ENCODE assay signal across 9 mouse cellular contexts in genomic region chr10:61336137-61336536, GRCm38 (mm10). TPM values are rescaled to one million over a fixed set of nuclear protein-coding genes. Genes with fewer than 3 reads are reported as not detected.
DNase-seq lines count a peak whose midpoint lies in the region; ATAC-seq and TF ChIP-seq lines count a peak whose summit lies in the region.
"Had no signal": no experiment of that assay in that cellular context is flagged by ENCODE, and none has a peak within 500 bp of the region (broad histone marks: within the 10 kb centered on the region; RNA-seq: fewer than 3 reads in every experiment).

No protein-coding gene starts in this region.

- peak; percentile 61 for TF ChIP-seq CTCF in E14TG2a.4 (conservative IDR thresholded peaks at IDR 0.05; ENCODE audit: low read length)

- WGBS in embryonic facial prominence, embryonic 11.5 days: 21% methylated on average over 6 of the region's 6 CpGs

- no peaks in the 10 kb centered on the region for H3K27me3 ChIP-seq in E14TG2a.4 (ENCODE audit: insufficient read depth, low read length)
- no peaks in the 10 kb centered on the region for H3K27me3 ChIP-seq in embryonic facial prominence, embryonic 11.5 days (ENCODE audit: control insufficient read depth, insufficient read depth, low read length)
- H3K27me3 ChIP-seq: heart, embryonic 13.5 days had no signal

- peaks cover 62% of the 10 kb centered on the region for H3K4me1 ChIP-seq in E14TG2a.4 (replicated peaks; ENCODE audit: low read depth, low read length)
- no peaks in the 10 kb centered on the region for H3K4me1 ChIP-seq in embryonic facial prominence, embryonic 11.5 days (ENCODE audit: control insufficient read depth, insufficient read depth, low read length)
- H3K4me1 ChIP-seq: heart, embryonic 13.5 days had no signal

- H3K36me3 ChIP-seq in E14TG2a.4 (ENCODE audit: insufficient read depth, low read length): peaks cover 94% of the 10 kb centered on the region
- no peaks in the 10 kb centered on the region for H3K36me3 ChIP-seq in embryonic facial prominence, embryonic 11.5 days (replicated peaks; ENCODE audit: control insufficient read depth, insufficient read depth, low read depth, low read length)

- no peaks in the 10 kb centered on the region for H3K9me3 ChIP-seq in E14TG2a.4 (ENCODE audit: low read length)
- H3K9me3 ChIP-seq in embryonic facial prominence, embryonic 11.5 days (replicated peaks; ENCODE audit: control insufficient read depth, low read length): no peaks in the 10 kb centered on the region
- H3K9me3 ChIP-seq: heart, embryonic 13.5 days had no signal

- H3K9ac ChIP-seq in embryonic facial prominence, embryonic 11.5 days (replicated peaks; ENCODE audit: low read length): no peak overlapping the region
- H3K9ac ChIP-seq: heart, embryonic 13.5 days had no signal

- H3K27ac ChIP-seq in embryonic facial prominence, embryonic 11.5 days (replicated peaks; ENCODE audit: low read depth, low read length): no peak overlapping the region
- H3K27ac ChIP-seq: heart, embryonic 13.5 days had no signal

- peak; percentile 53 to 59 for DNase-seq in adrenal gland, postnatal 4 days (ENCODE audit: low spot score in 2 of 2)
- peak; percentile 96 for DNase-seq in embryonic facial prominence, embryonic 11.5 days (ENCODE audit: low spot score)
- DNase-seq in heart, postnatal 4 days: peak; percentile 91
- peak; percentile 60 for DNase-seq in layer of hippocampus, adult 9-10 months (ENCODE audit: low spot score)
- peak; percentile 71 for DNase-seq in lung, postnatal 25 days (ENCODE audit: low spot score)
- DNase-seq in right cerebral cortex, adult 18-20 months: peak; percentile 66
- DNase-seq in urinary bladder, adult 2 months (ENCODE audit: low spot score): peak; percentile 76

- peak; percentile 30; the same call in 1 of the 2 replicates for ATAC-seq in embryonic facial prominence, embryonic 11.5 days (replicated peaks; ENCODE audit: insufficient number of reproducible peaks, low FRiP score, low TSS enrichment, low read depth)

- no peak overlapping the region for H3K4me3 ChIP-seq in E14TG2a.4 (replicated peaks; ENCODE audit: low read length)
- no peak overlapping the region for H3K4me3 ChIP-seq in embryonic facial prominence, embryonic 11.5 days (ENCODE audit: low read depth, low read length)
- H3K4me3 ChIP-seq: heart, embryonic 13.5 days had no signal

- no peak overlapping the region for H3K4me2 ChIP-seq in embryonic facial prominence, embryonic 11.5 days (ENCODE audit: low read depth, low read length)
- H3K4me2 ChIP-seq: heart, embryonic 13.5 days had no signal

RNA-seq across cellular contexts. Expression of gene Prf1, which starts 38.5 kb away (rescaled TPM):
- under 1 TPM in 1 of 2 experiments, not detected in 1; 0.28 TPM for total RNA-seq in adrenal gland, postnatal 4 days (2021)
- polyA plus RNA-seq in embryonic facial prominence, embryonic 11.5 days (2014; fragmentation: Nextera tagmentation; extraction: Ambion mirVana): not detected in 2 replicates
- total RNA-seq in heart, postnatal 4 days (2021): under 1 TPM in 1 of 2 experiments, not detected in 1; 0.09 TPM
- 0.74 and 0.94 TPM in 2 replicates for polyA plus RNA-seq in urinary bladder, adult 2 months (2012; rRNA removed)
- polyA plus RNA-seq: heart, embryonic 13.5 days had no signal

RNA-seq across cellular contexts. Expression of gene Pald1, which starts 47.2 kb away (rescaled TPM):
- 10 to 100 TPM; 34.5 to 35.9 TPM for total RNA-seq in adrenal gland, postnatal 4 days (2021)
- polyA plus RNA-seq in embryonic facial prominence, embryonic 11.5 days (2014; fragmentation: Nextera tagmentation; extraction: Ambion mirVana): 15.1 and 16.1 TPM in 2 replicates
- 10 to 100 TPM; 38.1 to 38.9 TPM for total RNA-seq in heart, postnatal 4 days (2021)
- polyA plus RNA-seq in urinary bladder, adult 2 months (2012; rRNA removed): 14.0 and 14.3 TPM in 2 replicates
